Mouse (Mus musculus): Measurements from ENCODE around the gene Abhd17c.

DNA sequence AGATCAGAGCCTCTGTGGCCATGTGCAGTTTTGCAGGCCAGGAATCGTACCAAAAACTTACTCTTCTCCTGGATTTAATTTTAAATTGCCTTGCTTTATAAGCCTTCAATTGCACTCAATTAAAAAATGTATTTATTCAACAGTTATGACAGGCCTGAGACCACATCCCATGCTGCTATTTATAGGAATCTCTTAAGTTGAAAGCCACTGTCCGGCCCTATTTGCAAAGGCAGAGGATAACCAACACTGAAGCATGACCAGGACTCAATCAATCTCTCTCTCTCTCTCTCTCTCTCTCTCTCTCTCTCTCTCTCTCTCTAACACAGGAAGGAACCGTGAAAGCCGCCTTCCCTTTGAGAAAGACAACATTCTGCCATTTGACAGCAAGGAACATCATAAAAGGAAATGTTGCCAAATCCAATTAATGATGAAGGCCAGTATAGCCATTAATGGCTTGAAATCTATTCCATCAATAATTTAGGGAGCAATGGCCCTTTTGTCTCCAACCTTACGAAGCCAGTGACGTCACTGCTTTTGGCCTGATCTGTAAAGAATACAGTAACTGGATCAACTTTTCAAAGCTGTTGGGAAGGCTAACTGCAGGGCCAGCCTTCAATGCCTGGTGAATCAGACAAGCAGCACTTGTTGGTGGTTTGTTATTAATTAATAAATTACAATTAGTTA is 39.2 kb downstream of the Abhd17c start:
- TF ChIP-seq CTCF (IDR thresholded peaks at IDR 0.05; ENCODE audit: extremely low read depth, insufficient read depth, insufficient read length, insufficient replicate concordance) (no peak), POLR2A (IDR thresholded peaks at IDR 0.05; ENCODE audit: low read depth, low read length) (no peak)

All from spleen, adult 2 months (tissue).